Mouse (Mus musculus) ES-Bruce4 (cell line): Measurements from ENCODE around the gene E330009J07Rik. TPM values are rescaled to one million over a fixed set of nuclear protein-coding genes. Genes with fewer than 3 reads are reported as not detected.

Source experiments
- H3K27ac ChIP-seq: 2 replicates; pipeline ENCODE4 v1.5.1; 2012; ENCODE audit warnings: low read length, inconsistent platforms; ENCODE audit not compliant: insufficient read depth
- H3K27me3 ChIP-seq: 2 replicates; pipeline ENCODE4 v1.6.1; 2012; ENCODE audit warnings: mild to moderate bottlenecking, low read length, inconsistent platforms; ENCODE audit not compliant: control insufficient read depth, poor library complexity, insufficient read depth, severe bottlenecking
- H3K36me3 ChIP-seq: 2 replicates; pipeline ENCODE4 v1.6.1; 2012; ENCODE audit warnings: inconsistent platforms, mild to moderate bottlenecking, low read length, moderate library complexity; ENCODE audit not compliant: control insufficient read depth, poor library complexity, insufficient read depth, severe bottlenecking
- H3K4me1 ChIP-seq: one replicate; pipeline ENCODE4 v1.8.1; 2011; ENCODE audit warnings: low read length; ENCODE audit not compliant: control insufficient read depth, insufficient read depth
- H3K4me3 ChIP-seq: 2 replicates; pipeline ENCODE4 v1.5.1; 2011; ENCODE audit warnings: low read depth, mild to moderate bottlenecking, low read length
- H3K9ac ChIP-seq: 2 replicates; pipeline ENCODE4 v1.6.1; 2012; ENCODE audit warnings: low read depth, mild to moderate bottlenecking, inconsistent platforms; ENCODE audit not compliant: poor library complexity, severe bottlenecking
- H3K9me3 ChIP-seq: replicated peaks from 2 replicates; pipeline ENCODE4 v1.6.1; 2012; ENCODE audit warnings: mild to moderate bottlenecking, low read length, inconsistent platforms; ENCODE audit not compliant: control insufficient read depth, poor library complexity, insufficient read depth, severe bottlenecking
- CTCF ChIP-seq: IDR thresholded peaks from one replicate; pipeline ENCODE4 v1.8.1; 2011; ENCODE audit warnings: low read depth, low read length
- EP300 ChIP-seq: IDR thresholded peaks from 2 replicates; pipeline ENCODE4 v1.6.1; 2011; ENCODE audit warnings: low read depth, low read length; ENCODE audit not compliant: insufficient read depth
- POLR2A ChIP-seq: IDR thresholded peaks from one replicate; pipeline ENCODE4 v1.8.1; 2011; ENCODE audit warnings: low read length; ENCODE audit not compliant: insufficient read depth
- polyA plus RNA-seq: library from polyadenylated mRNA; stranded (reverse); fragments of >200 nt; gene quantifications from 2 replicates; pipeline ENCODE4 v1.2.4, GENCODE M21; 2011; ENCODE audit warnings: low read depth; ENCODE audit not compliant: missing spikeins, insufficient read depth, insufficient read length

E330009J07Rik gene
- polyA plus RNA-seq, 1 experiment = 6.4 TPM

GRCm38 (mm10) chr6:40413565-40413964 is 22.4 kb downstream of the E330009J07Rik start:
- no peak overlapping the region for H3K9ac ChIP-seq

GRCm38 (mm10) chr6:40413046-40413445 is 22.9 kb downstream of the E330009J07Rik start:
- H3K4me1 ChIP-seq = no peaks in the 10 kb centered on the region
- no peak overlapping the region for H3K9ac ChIP-seq
- no peak overlapping the region for H3K4me3 ChIP-seq
- no peaks in the 10 kb centered on the region for H3K9me3 ChIP-seq
- no peak for TF ChIP-seq POLR2A
- TF ChIP-seq CTCF = no peak
- TF ChIP-seq EP300 = no peak
- H3K27ac ChIP-seq = no peak overlapping the region
- no peaks in the 10 kb centered on the region for H3K36me3 ChIP-seq
- H3K27me3 ChIP-seq = no peaks in the 10 kb centered on the region

More at GRCm38 (mm10) chr6:40413565-40413964, 22.4 kb downstream of the E330009J07Rik start:
- TF ChIP-seq EP300 (no peak), POLR2A (no peak), CTCF (no peak)
- Histone ChIP-seq H3K4me3 (no peak overlapping the region), H3K4me1 (no peaks in the 10 kb centered on the region), H3K27me3 (no peaks in the 10 kb centered on the region), H3K9me3 (no peaks in the 10 kb centered on the region), H3K27ac (no peak overlapping the region), H3K36me3 (no peaks in the 10 kb centered on the region)

DNA sequence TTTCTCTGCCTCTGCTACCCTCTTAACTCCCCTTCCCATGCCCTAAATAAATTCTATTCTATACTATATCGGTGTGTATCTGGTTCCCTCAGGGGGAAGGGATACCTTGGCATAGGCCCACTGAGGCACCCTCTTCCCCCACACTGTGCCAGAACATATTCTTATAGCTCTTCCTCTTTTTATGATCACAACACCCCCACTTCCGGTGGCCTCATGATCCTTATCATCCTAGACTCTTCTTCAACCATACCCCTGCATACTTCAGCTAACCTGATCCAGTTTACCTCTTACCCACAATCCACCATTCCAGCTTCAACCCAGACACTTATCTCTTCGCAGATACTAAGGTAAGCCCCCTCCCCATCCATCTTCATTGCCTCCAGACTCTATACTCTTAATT is 24.9 kb downstream of the E330009J07Rik start:
- H3K4me1 ChIP-seq = no peaks in the 10 kb centered on the region
- TF ChIP-seq EP300 (no peak), CTCF (no peak), POLR2A (no peak)
- H3K27ac ChIP-seq = no peak overlapping the region

GRCm38 (mm10) chr6:40403640-40404285 is 32.2 kb downstream of the E330009J07Rik start:
- 0 out of 2 replicates have a peak, but pooled peaks cover 2% of the 10 kb centered on the region for H3K9me3 ChIP-seq
- TF ChIP-seq EP300 (no peak), CTCF (no peak), POLR2A (no peak)
- H3K27me3 ChIP-seq = no peaks in the 10 kb centered on the region
- H3K9ac ChIP-seq = no peak overlapping the region
- no peak overlapping the region for H3K27ac ChIP-seq
- no peak overlapping the region for H3K4me3 ChIP-seq
- H3K36me3 ChIP-seq = peaks cover 10% of the 10 kb centered on the region
- no peaks in the 10 kb centered on the region for H3K4me1 ChIP-seq

More for the DNA sequence above, 24.9 kb downstream of the E330009J07Rik start:
- Histone ChIP-seq H3K27me3 (no peaks in the 10 kb centered on the region), H3K4me3 (no peak overlapping the region), H3K36me3 (no peaks in the 10 kb centered on the region; the same call in 1 of the 2 replicates), H3K9me3 (no peaks in the 10 kb centered on the region), H3K9ac (no peak overlapping the region)

- Histone ChIP-seq H3K4me1 (no peaks in the 10 kb centered on the region), H3K9ac (no peak overlapping the region), H3K27ac (no peak overlapping the region), H3K27me3 (no peaks in the 10 kb centered on the region), H3K36me3 (peaks cover 18% of the 10 kb centered on the region), H3K4me3 (no peak overlapping the region), H3K9me3 (0 out of 2 replicates have a peak, but pooled peaks cover 6% of the 10 kb centered on the region)
- TF ChIP-seq CTCF (no peak), POLR2A (no peak), EP300 (no peak)
These were observed 33.9 kb downstream of the E330009J07Rik start for GRCm38 (mm10) chr6:40402031-40402430.

- TF ChIP-seq EP300 (no peak), POLR2A (no peak), CTCF (peak; percentile 61)
- Histone ChIP-seq H3K4me3 (no peak overlapping the region), H3K4me1 (no peaks in the 10 kb centered on the region), H3K27ac (no peak overlapping the region), H3K9ac (no peak overlapping the region), H3K9me3 (peaks cover 13% of the 10 kb centered on the region), H3K27me3 (no peaks in the 10 kb centered on the region), H3K36me3 (peaks cover 19% of the 10 kb centered on the region)
These were observed 42.7 kb downstream of the E330009J07Rik start for GRCm38 (mm10) chr6:40393213-40393612.
